Mouse (Mus musculus) thymus, postnatal 0 days (tissue): ENCODE data around the gene Cacna2d3. TPM values are rescaled to one million over a fixed set of nuclear protein-coding genes. Genes with fewer than 3 reads are reported as not detected.

Experiments used
- DNase-seq: peaks from one replicate; pipeline ENCODE4 v3.0.0-alpha.2; 2015; ENCODE audit warnings: low spot score
- polyA plus RNA-seq: library from polyadenylated mRNA; unstranded; fragments of >200 nt; fragmentation: Nextera tagmentation; extraction: Ambion mirVana; gene quantifications from 2 replicates; pipeline ENCODE4 v1.2.1, GENCODE M21; 2015

The Cacna2d3 gene
- polyA plus RNA-seq, 1 experiment from 2014 or later = 0.16 TPM

DNA sequence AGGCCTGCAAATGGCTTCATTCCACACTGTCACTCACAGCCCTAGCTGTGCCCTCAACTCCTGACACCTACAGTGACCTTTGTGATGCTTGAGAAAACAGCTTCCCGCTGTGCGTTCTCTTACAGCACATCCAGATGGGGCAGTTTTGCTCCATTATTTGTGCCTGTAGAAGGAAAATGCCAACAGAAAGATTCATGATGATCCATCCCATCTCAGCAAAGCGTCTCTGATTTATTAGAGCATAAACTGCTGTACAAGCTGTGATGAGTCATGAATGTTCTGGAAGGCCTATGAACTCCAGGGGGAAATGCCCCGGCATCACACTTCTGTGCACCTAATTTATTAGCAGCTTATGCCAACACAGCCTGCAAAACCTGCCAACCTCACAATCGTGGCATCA is 453.1 kb downstream of the Cacna2d3 start:
- no peak for DNase-seq

- no peak for DNase-seq
These were observed 454.3 kb downstream of the Cacna2d3 start for GRCm38 (mm10) chr14:29267233-29267874.

DNA sequence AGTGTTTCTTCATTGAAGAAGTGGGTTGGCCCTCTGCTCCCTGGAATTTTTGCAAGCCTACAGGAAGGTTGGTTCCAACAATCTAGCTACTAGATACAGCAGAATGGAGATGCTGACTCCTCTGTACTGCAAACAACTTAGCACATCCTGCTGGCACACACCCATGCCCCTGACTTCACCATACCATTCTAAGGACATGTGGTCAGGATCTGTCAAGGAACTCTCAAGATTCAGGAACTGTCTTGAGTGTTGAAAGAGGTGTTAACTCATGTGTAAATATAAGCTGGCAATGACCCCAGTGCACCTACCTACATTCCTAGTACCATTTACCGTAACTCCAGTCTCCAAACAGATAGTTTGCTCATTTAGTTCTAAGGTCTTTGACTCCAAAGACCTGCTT is 461.0 kb downstream of the Cacna2d3 start:
- DNase-seq = no peak

GRCm38 (mm10) chr14:29243516-29243915 is 478.1 kb downstream of the Cacna2d3 start:
- DNase-seq = no peak

DNA sequence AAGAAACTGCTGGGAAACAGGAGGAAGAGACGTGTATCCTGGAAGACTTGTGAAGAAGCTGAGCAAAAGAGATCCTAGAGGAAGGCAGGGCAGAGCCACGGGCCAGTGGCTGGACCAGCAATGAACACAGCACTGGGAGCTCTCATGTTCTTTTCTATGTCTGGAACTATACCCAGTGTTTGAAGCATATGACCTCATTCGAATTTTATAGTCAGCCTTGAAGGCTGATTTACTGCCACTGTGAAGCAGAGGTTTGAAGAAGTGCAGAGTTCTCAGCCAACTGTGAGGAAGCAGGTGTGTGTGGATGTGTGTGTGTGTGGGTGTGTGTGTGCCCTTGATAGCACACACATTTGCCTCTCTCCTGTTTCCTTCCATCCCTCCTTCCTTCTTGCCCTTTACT is 483.2 kb downstream of the Cacna2d3 start:
- DNase-seq = no peak

DNA sequence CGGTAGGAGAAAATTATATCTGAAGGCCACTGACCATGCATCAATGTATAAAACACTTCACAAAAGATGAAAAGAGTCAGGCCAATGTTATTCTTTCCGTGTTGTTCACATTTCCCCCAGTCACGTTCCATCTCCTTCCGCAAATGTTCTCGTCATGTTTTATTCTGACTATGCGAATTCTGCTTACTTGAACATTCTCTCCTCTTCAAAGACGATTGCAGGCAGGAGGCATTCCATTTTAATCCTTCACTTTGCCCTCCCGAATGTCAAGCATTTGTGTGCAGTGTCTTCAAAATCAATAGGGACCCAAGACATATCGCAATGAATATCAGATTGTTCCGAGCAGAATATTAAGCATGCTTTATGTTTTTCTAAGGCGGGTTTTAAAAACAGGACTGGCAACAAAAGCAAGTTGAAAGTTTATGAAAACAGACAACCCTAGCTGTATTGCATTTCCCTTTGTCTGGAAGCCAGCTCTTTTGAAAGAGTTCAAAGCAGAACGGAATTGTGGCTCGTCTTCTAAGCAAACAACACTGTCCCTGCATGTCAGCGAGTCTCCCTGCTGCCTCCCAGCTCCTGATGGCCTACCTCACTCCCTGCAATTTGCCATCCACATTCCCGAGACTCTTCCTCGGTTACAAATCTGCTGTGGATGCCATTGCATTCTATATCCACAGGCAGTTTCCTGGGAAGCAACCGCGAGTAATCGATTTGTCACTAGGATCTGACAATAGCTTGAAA is 492.5 kb downstream of the Cacna2d3 start:
- DNase-seq = no peak

- DNase-seq = no peak
These were observed 493.2 kb downstream of the Cacna2d3 start for GRCm38 (mm10) chr14:29228471-29228870.

- no peak for DNase-seq
These were observed 493.7 kb downstream of the Cacna2d3 start for GRCm38 (mm10) chr14:29227959-29228358.

GRCm38 (mm10) chr14:29225754-29226365 is 495.8 kb downstream of the Cacna2d3 start:
- no peak for DNase-seq

- no peak for DNase-seq
These were observed 498.7 kb downstream of the Cacna2d3 start for GRCm38 (mm10) chr14:29223012-29223411.

DNA sequence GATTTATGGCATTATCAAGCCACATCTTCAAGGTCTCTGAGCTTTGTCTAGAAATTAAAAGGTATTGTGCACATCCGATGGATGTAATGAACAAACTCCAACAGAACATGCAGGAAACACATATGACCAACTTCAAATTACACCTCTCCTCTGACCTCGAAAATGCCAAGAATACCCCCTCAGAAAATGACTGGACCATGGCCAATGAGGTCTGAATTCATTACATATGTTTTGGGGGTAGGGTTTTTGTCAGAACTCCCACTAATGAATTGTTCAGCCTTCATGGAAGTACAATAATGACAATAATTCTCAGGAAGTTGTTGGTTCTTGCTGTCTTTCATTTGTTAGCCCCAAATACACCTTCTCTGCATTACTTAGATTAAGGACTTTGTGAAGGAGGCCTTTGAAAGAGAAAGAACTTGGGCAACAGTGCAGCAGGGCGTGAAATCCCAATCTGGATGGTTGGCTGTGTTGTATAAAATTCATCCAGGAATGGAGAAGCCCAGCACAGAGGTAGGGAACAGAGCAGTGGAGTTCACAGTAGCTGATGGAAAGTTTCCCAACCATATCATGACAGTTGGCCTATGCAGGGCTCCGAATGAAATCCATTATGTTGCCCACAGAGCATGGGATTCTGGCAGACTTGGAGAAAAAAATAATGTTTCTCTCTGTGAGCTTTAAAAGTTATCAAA is 499.3 kb downstream of the Cacna2d3 start:
- no peak for DNase-seq

DNA sequence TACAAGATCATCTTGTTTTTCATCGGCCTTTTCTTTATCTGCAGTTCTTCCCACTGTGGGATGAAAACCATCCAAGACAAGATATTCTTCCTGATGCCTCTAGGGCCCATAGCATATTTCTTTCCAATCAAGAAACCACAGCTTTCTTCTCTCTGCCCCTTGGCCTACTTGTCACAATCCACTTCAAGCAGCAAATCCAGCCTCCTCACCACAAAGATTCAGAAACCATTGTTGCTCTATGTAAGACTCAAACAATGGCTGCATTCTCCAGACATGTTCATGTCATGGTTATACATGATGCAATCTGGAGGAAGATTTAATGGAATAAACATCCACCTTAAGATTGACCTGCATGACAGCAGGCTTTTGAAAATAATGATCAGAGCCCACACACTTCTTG is 505.6 kb downstream of the Cacna2d3 start:
- DNase-seq = no peak

GRCm38 (mm10) chr14:29204967-29205268 is 516.7 kb downstream of the Cacna2d3 start:
- no peak for DNase-seq

- no peak for DNase-seq
These were observed 517.3 kb downstream of the Cacna2d3 start for GRCm38 (mm10) chr14:29204236-29204966.

DNA sequence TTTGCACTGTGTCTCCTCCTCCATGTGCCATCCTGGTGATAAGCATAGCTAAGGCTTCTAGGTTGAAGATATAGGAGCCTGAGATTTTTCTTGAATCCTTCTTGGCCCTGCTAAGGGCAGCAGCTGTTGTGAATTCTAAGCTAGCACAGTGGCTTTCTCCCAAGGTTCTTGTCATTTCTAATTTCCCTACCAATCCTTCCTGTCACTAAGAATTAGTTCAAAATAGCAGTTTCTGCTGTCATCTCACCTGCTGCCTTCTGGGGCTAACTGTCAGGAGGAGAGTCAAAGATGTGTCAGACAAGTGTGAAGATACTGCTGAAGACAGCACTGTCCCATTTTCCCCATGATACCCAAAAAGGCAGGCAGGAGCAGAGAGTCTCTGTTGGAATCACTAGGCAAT is 525.5 kb downstream of the Cacna2d3 start:
- no peak for DNase-seq

- DNase-seq = no peak
These were observed 530.2 kb downstream of the Cacna2d3 start for GRCm38 (mm10) chr14:29191426-29191825.

DNA sequence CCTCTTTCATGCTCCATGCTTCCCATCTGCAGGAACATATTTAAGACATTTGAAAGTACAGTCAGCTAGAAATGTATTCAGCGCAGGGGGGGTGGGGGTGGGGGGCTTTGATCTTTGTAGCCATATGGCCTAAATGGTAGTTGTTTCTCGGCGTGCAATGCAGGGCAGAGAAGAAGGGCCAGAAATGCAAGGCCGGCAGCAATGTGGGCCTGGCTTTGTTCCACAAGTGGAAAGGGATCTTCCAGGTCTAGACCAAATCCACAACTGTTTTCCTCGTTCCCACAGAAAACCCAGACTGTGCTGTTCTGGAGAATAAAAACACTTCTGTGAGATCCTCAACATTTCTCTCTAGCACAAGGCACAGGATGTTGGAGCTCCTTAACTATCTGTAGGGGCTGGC is 537.9 kb downstream of the Cacna2d3 start:
- DNase-seq = no peak

- no peak for DNase-seq
These were observed 542.2 kb downstream of the Cacna2d3 start for GRCm38 (mm10) chr14:29179397-29179888.

- no peak for DNase-seq
These were observed 542.8 kb downstream of the Cacna2d3 start for GRCm38 (mm10) chr14:29178695-29179396.

GRCm38 (mm10) chr14:29174762-29175161 is 546.9 kb downstream of the Cacna2d3 start:
- no peak for DNase-seq

- DNase-seq = no peak
These were observed 549.5 kb downstream of the Cacna2d3 start for GRCm38 (mm10) chr14:29172207-29172606.
